Mouse (Mus musculus) frontal cortex, adult (tissue): Measurements from ENCODE around the gene Svs2.
"Not testable (repeated sequence)": the region's sequence is repeated elsewhere in the genome, so short reads cannot be mapped to it uniquely, and the experiment has no call there.

Experiments used
- ATAC-seq: cut with Nextera tagmentation; 2 replicates; pipeline ENCODE4 v1.9.2; 2017; ENCODE audit warnings: mild to moderate bottlenecking, moderate library complexity, mixed read lengths; ENCODE audit not compliant: low TSS enrichment

Svs2 gene

GRCm38 (mm10) chr2:164238366-164238765, at the start of gene Svs2:
TSS of gene Svs2 (minus strand) at chr2:164238466.
- no peak for ATAC-seq

DNA sequence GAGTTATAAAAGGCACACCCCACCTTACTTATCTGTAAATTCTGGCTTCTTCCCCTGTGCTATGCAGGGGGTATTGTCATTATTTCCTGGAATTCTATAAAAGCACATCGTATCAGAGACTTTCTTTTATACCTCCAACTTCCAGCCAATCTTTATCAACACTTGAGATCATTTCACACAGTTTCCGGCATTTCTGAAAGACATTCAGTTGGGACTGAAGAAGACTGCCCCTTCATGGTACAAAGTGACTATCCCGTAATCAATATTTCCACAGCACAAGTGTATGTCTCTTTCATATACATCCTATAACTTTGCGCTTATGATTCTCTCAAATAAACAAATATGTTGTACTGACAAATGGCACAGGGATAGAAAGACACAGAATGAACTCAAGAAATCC, 40.1 kb upstream of the Svs2 start, which contains the start of gene Svs4:
Svs4 (minus strand) TSS at position 101 of the 400 bp plus-strand sequence.
- ATAC-seq = no peak

DNA sequence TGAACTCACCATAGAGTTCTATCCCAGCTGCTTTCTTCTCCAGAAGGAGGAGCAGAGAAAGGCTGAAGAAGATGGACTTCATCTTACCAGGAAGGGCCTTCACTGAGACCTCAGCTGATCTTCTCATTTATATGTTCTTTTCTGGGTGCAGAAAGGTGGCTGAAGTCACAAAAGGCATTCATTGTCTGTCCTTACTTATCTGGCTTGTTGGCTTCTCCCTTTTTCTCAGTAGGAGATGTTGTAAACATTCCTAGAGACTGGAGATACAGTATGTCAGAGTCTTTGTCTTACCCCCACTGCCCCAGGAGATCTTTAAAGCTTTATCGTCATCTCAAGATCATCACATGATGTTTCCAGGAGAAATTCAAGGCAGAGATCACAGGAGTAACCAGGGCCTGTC, 18.3 kb upstream of the Svs2 start, which contains the start of gene Svs3b:
Svs3b (minus strand) TSS at position 101 of the 400 bp plus-strand sequence.
- ATAC-seq = not testable (repeated sequence)

- no peak for ATAC-seq
These were observed 5.6 kb downstream of the Svs2 start for GRCm38 (mm10) chr2:164232671-164233070.

DNA sequence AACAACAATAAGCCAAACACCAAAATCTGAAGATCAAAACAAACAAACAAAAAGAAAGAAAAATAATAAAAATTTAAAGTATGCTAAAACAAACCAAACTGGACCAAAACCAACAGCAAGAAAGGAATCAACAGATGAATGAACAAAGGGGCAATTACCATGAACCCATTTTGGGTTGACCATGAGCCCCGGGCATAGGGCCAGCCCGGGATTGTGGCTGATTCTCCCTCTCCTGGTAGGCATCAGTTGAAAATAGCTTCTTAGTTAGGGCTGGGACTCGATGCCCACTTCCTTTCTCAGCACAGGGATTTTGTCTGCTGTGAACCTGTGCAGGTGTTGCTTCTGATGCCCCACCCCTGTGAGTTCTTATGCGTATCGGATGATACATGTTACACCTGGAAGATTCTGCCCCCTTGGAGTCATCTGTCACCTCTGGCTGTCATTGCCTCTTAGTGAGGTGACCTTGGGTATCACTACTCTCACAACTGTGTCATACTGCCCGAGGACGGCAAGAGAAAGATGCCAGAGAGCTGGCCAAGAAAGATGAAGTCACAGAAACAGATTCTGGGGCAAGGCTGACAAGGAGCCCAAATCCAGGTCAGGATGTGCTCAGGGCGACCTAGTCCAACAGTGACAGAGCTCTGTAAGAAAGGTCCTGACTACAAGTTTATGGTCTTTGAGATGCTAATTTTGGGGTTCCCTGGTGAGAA, 9.8 kb downstream of the Svs2 start:
- ATAC-seq = no peak

- no peak for ATAC-seq
These were observed 16.7 kb downstream of the Svs2 start, which contains the start of gene Wfdc15b for GRCm38 (mm10) chr2:164221522-164221921. TSS of gene Wfdc15b (minus strand) at chr2:164221660.

- no peak for ATAC-seq
These were observed 19.0 kb downstream of the Svs2 start for GRCm38 (mm10) chr2:164219295-164219694.

DNA sequence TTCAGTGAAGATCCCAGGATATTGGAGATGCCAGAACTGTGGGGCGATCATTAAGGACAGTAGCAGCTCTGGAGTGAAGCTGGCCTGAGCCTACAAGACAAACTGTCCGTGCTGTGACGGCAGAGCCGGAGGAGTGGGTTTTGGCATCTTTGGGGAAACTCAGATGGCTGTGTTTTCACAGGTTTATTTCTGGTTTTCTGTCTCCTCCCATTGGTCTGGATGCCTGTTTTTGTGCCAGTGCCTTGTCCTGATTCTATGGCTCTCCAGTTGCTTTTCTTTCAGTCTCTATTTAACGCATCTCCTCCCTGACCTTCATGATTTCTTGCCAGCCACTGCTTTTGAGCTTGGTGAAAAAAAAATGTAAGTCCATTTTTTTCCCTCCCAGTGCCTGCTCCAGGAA, 25.6 kb downstream of the Svs2 start:
- ATAC-seq = peak; percentile 80

GRCm38 (mm10) chr2:164210892-164211291, 27.4 kb downstream of the Svs2 start:
- ATAC-seq = no peak

GRCm38 (mm10) chr2:164206676-164207075, 31.6 kb downstream of the Svs2 start:
- peak; percentile 91 for ATAC-seq

DNA sequence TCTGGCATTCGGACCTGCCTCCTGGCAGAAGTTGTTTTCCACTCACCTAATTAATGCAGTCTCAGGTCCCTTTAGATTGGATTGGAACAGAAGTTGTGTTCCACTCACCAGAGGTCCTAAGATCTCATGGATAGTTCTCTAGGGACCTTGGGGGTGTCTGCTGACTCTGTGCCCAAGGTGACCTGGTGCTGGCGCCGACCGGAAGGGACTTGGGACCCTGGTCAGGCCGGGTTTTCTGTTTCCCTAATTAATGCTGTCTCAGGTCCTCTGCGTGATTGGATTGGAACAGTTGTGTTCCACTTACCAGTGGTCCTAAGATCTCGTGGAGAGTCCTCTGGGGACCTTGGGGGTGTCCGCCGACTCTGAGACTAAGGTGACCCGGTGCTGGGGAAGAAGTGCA, 32.3 kb downstream of the Svs2 start:
- not testable (repeated sequence) for ATAC-seq

- ATAC-seq = no peak
These were observed 38.5 kb downstream of the Svs2 start, which contains the start of gene Wfdc15a for GRCm38 (mm10) chr2:164199626-164200327. TSS of gene Wfdc15a (minus strand) at chr2:164200130.

- ATAC-seq = no peak
These were observed 41.6 kb downstream of the Svs2 start for GRCm38 (mm10) chr2:164196700-164196990.

- no peak for ATAC-seq
These were observed 42.1 kb downstream of the Svs2 start for GRCm38 (mm10) chr2:164195971-164196699.

DNA sequence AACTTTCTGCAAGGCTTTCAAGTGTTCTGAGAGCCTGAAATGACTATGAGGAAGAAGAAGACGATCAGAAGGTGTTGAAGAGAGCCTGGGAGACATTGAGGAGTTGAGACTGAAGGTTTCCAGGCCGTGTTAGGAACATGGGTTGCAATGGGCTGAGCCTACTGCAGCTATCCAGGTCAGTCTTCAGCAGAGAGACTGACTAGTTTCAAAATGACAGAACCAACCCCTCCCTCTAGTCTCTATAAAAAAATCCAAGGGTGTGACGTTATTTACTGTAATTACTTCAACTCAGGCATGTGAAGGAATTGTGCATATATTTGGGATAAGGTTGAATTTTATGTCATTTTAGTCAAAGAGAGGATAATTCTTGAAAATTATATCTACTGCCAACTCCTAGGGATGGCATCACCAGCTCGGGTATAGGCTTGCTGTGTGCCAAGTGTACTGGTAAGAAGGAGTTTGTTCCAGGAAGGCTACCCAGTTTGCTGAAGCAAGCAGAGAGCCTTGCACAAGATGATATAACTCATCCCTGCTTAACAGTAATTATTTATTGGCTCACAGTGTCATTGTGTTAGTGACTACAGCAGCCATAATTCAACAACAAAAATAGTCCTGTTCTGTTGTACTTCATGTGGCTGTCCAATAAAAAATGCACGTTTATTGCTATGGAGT, 43.2 kb downstream of the Svs2 start:
- no peak for ATAC-seq

GRCm38 (mm10) chr2:164192279-164192678, 46.0 kb downstream of the Svs2 start:
- no peak for ATAC-seq

DNA sequence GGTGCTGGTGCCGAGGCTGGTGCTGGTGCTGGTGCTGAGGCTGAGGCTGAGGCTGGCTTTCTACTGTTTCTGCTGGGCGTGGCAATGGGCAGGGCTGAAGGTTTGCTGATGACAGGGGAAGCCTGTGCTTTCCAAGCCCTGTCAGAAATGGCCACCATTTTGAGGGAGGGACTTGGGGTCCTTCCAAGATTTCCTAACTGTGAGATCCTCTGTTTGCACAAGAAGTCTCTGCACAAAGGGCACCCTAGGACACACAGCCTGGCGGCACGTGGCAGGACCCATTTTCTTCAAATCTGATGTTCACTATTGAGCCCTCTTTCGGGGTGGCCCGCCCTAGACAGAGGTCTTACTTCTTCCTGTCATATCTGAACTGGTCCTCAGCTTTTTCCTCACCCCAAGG, 47.7 kb downstream of the Svs2 start, which contains the start of gene Wfdc12:
Wfdc12 (minus strand) TSS at position 33 of the 400 bp plus-strand sequence.
- no peak for ATAC-seq

GRCm38 (mm10) chr2:164188722-164189121, 49.5 kb downstream of the Svs2 start:
- ATAC-seq = no peak
